In genomic region chr4:129374219-129374755, GRCm38 (mm10) we compare ENCODE assay signal across 1 mouse cellular context.
TF ChIP-seq lines count a peak whose summit lies in the region.

No protein-coding gene starts in this region.

TF ChIP-seq in ES-E14, 5 proteins besides CTCF, POLR2A, EP300 and RAD21 (continued from another document):
- TF ChIP-seq HCFC1 (IDR thresholded peaks at IDR 0.05; ENCODE audit: borderline replicate concordance, insufficient read depth, low read length) (no peak), ZNF384 (IDR thresholded peaks at IDR 0.05; ENCODE audit: low read depth, low read length) (no peak), MAFK (IDR thresholded peaks at IDR 0.05; ENCODE audit: insufficient read depth, low read depth, low read length) (no peak), ZC3H11A (IDR thresholded peaks at IDR 0.05; ENCODE audit: borderline replicate concordance, low read depth, low read length) (no peak)
